Mouse (Mus musculus): ENCODE data around the gene Akt1s1.

- TF ChIP-seq CTCF (IDR thresholded peaks at IDR 0.05; ENCODE audit: extremely low read depth, insufficient read length, insufficient replicate concordance, low read depth, low read length) (no peak), POLR2A (IDR thresholded peaks at IDR 0.05; ENCODE audit: low read depth, low read length) (no peak)
Observed at GRCm38 (mm10) chr7:44847772-44848171, 1.0 kb upstream of the Akt1s1 start.
